Mouse (Mus musculus): ENCODE measurements around the gene Akt1s1. TPM values are rescaled to one million over a fixed set of nuclear protein-coding genes. Genes with fewer than 3 reads are reported as not detected.
A peak's percentile ranks its signal among the peaks of the same experiment; 100 is the strongest.

The Akt1s1 gene
- polyA plus RNA-seq, 1 experiment from 2014 or later = 89.4 TPM

DNA sequence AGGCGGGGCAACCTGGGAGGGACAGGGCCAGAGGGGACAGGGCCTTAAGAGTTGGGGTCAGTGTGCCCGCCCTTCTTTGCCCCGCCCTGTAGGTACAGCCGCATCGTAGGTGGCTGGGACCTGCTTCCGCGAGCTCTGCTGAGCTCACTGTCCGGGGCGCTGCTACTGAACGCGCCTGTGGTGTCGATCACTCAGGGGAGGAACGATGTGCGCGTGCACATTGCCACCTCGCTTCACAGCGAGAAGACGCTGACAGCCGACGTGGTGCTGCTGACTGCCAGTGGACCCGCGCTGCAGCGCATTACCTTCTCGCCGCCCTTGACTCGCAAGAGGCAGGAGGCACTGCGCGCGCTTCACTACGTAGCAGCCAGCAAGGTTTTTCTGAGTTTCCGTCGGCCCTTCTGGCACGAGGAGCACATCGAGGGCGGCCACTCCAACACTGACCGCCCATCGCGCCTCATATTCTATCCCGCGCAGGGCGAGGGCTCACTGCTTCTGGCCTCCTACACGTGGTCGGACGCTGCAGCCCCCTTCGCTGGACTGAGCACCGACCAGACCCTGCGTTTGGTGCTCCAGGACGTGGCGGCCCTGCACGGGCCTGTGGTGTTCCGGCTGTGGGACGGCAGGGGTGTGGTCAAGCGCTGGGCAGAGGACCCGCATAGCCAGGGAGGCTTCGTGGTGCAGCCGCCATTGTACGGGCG is 9.2 kb upstream of the Akt1s1 start:
- H3K27me3 ChIP-seq (replicated peaks; ENCODE audit: insufficient read depth, low read length) = 0 out of 2 replicates have a peak, but pooled peaks cover 3% of the 10 kb centered on the region
- no peaks in the 10 kb centered on the region for H3K9me3 ChIP-seq (ENCODE audit: low read length)
- peak overlapping the region; percentile 9; the same call in 1 of the 2 replicates for H3K9ac ChIP-seq (replicated peaks; ENCODE audit: low read depth)
- H3K4me1 ChIP-seq (ENCODE audit: insufficient read depth, low read depth, low read length) = peaks cover 15% of the 10 kb centered on the region; the same call in 1 of the 2 replicates
- ATAC-seq (peak; percentile 46), DNase-seq (ENCODE audit: low spot score) (peak; percentile 41)
- H3K36me3 ChIP-seq (ENCODE audit: insufficient read depth, low read length) = peaks cover 28% of the 10 kb centered on the region; the same call in 1 of the 2 replicates
- TF ChIP-seq EP300 (IDR thresholded peaks at IDR 0.05) (no peak), CTCF (IDR thresholded peaks at IDR 0.05) (no peak)
- H3K27ac ChIP-seq (ENCODE audit: low read length) = no peak overlapping the region
- 3% methylated on average over 46 of the region's 58 CpGs for WGBS
- peak overlapping the region; percentile 16; the same call in 1 of the 2 replicates for H3K4me3 ChIP-seq (ENCODE audit: low read depth, low read length)
- H3K4me2 ChIP-seq (replicated peaks; ENCODE audit: low read depth, low read length) = peak overlapping the region; percentile 58

DNA sequence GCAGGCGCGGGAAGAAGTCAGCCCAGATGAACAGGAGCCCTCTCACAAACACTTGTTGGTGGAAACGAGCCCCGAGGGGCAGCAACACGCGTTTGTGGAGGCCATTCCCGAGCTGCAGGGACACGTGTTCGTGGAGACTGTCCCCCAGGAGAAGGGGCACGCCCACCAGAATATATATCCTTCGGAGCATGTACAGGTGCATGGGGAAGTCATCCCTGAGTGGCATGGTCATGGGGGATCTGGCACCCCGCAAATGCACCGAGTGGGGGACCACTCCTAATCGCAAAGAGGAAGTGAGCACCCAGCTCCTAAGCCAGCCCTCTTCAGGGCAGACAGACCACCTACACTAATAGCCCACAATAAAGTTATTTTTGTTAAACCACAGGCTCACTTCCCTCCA is 8.4 kb upstream of the Akt1s1 start:
- Histone ChIP-seq H3K4me2 (replicated peaks; ENCODE audit: low read depth, low read length) (no peak overlapping the region; the same call in 1 of the 2 replicates), H3K36me3 (ENCODE audit: insufficient read depth, low read length) (peaks cover 36% of the 10 kb centered on the region), H3K9me3 (ENCODE audit: low read length) (no peaks in the 10 kb centered on the region), H3K9ac (replicated peaks; ENCODE audit: low read depth) (no peak overlapping the region), H3K27me3 (replicated peaks; ENCODE audit: insufficient read depth, low read length) (0 out of 2 replicates have a peak, but pooled peaks cover 3% of the 10 kb centered on the region), H3K27ac (ENCODE audit: low read length) (no peak overlapping the region), H3K4me1 (ENCODE audit: insufficient read depth, low read depth, low read length) (peaks cover 15% of the 10 kb centered on the region; the same call in 1 of the 2 replicates), H3K4me3 (ENCODE audit: low read depth, low read length) (no peak overlapping the region)
- DNase-seq (ENCODE audit: low spot score) (no peak), ATAC-seq (no peak)
- no peak for TF ChIP-seq EP300 (IDR thresholded peaks at IDR 0.05)
- no peak for TF ChIP-seq CTCF (IDR thresholded peaks at IDR 0.05)
- 60% methylated on average over 14 of the region's 14 CpGs for WGBS

DNA sequence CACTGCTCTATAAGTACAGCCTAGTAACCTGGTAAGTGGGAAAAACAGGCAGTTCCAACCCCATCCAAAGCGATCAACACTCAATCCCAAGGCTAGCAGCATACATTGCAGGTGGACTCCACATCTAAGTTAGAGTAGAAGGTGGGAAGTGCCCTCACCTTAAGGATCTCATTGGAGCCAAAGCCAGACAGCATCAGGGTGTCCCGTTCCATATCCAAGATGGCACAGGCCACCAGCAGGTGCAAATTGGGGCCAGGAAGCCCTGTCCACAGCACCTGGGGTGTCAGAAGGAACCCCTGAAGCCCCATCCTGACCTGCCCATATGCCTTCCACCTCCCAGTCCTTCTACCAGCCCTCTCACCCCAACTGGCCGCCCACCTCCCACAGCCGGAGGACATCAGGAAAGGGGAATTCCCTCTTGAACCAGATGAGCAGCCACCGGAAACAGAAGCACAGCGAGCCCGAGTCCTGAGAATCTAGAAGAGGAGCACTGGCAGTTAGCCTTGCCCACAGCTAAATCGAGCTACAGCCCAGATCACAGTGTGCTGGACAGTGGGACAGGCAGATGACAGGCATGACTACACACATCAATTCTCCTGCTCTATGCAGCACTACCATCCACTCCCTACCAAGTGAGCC is 6.8 kb upstream of the Akt1s1 start:
- 84% methylated on average over 8 of the region's 8 CpGs for WGBS
- DNase-seq (ENCODE audit: low spot score) (no peak), ATAC-seq (no peak)
- Histone ChIP-seq H3K9ac (replicated peaks; ENCODE audit: low read depth) (no peak overlapping the region), H3K27me3 (replicated peaks; ENCODE audit: insufficient read depth, low read length) (0 out of 2 replicates have a peak, but pooled peaks cover 3% of the 10 kb centered on the region), H3K4me3 (ENCODE audit: low read depth, low read length) (no peak overlapping the region), H3K27ac (ENCODE audit: low read length) (no peak overlapping the region), H3K4me2 (replicated peaks; ENCODE audit: low read depth, low read length) (no peak overlapping the region), H3K36me3 (ENCODE audit: insufficient read depth, low read length) (peaks cover 49% of the 10 kb centered on the region), H3K4me1 (ENCODE audit: insufficient read depth, low read depth, low read length) (peaks cover 11% of the 10 kb centered on the region; the same call in 1 of the 2 replicates), H3K9me3 (ENCODE audit: low read length) (no peaks in the 10 kb centered on the region)
- TF ChIP-seq CTCF (IDR thresholded peaks at IDR 0.05) (no peak), EP300 (IDR thresholded peaks at IDR 0.05) (no peak)

DNA sequence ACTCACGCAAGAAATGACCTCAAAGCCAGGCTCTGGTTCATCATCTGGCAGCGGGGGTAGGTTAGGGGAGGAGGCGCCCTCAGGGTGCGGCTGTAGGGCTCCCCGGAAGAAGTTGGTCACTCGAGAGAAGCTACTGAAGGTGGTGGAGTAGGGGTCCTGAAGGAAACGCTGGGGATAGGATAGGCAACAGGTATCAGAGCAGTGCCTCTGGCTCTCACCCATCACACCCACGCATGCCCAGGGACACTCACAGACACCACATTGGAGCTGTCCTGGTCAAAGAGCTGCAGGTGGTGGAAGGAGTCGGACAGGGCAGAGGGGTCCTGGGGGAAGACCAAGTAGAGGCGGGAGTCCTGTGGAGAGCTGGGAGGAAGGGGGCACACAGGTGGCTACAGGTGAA is 3.8 kb upstream of the Akt1s1 start:
- Histone ChIP-seq H3K9ac (replicated peaks; ENCODE audit: low read depth) (no peak overlapping the region), H3K27ac (ENCODE audit: low read length) (no peak overlapping the region), H3K4me3 (ENCODE audit: low read depth, low read length) (no peak overlapping the region), H3K4me2 (replicated peaks; ENCODE audit: low read depth, low read length) (no peak overlapping the region), H3K9me3 (ENCODE audit: low read length) (no peaks in the 10 kb centered on the region), H3K4me1 (ENCODE audit: insufficient read depth, low read depth, low read length) (peaks cover 12% of the 10 kb centered on the region; the same call in 1 of the 2 replicates), H3K27me3 (replicated peaks; ENCODE audit: insufficient read depth, low read length) (0 out of 2 replicates have a peak, but pooled peaks cover 3% of the 10 kb centered on the region), H3K36me3 (ENCODE audit: insufficient read depth, low read length) (peaks cover 49% of the 10 kb centered on the region)
- DNase-seq (ENCODE audit: low spot score) (no peak), ATAC-seq (no peak)
- TF ChIP-seq EP300 (IDR thresholded peaks at IDR 0.05) (no peak), CTCF (IDR thresholded peaks at IDR 0.05) (no peak)
- 96% methylated on average over 10 of the region's 10 CpGs for WGBS

DNA sequence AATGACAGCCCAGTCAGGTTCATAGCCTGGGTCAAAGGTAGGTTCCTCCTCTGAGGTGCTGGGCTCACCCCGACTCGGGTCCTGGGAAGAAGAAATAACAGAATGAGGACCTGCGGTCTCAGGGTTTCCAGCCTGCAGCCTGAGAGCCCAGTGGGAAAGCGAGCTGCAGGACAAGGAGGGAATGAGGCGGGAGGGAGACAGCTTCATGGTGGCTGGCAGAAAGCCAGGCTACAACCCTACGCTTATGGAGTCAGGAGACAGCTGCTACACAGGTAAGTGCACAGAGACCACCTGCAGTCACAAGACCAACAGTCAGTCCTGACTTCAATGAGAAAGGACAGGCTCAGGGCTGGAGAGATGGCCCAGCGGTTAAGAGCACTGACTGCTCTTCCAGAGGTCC is 2.0 kb upstream of the Akt1s1 start:
- H3K9ac ChIP-seq (replicated peaks; ENCODE audit: low read depth) = no peak overlapping the region
- H3K9me3 ChIP-seq (ENCODE audit: low read length) = no peaks in the 10 kb centered on the region
- no peak overlapping the region for H3K4me3 ChIP-seq (ENCODE audit: low read depth, low read length)
- TF ChIP-seq CTCF (IDR thresholded peaks at IDR 0.05) = no peak
- no peak for TF ChIP-seq EP300 (IDR thresholded peaks at IDR 0.05)
- ATAC-seq (no peak), DNase-seq (ENCODE audit: low spot score) (no peak)
- peaks cover 14% of the 10 kb centered on the region; the same call in 1 of the 2 replicates for H3K4me1 ChIP-seq (ENCODE audit: insufficient read depth, low read depth, low read length)
- no peaks in the 10 kb centered on the region for H3K27me3 ChIP-seq (replicated peaks; ENCODE audit: insufficient read depth, low read length)
- H3K36me3 ChIP-seq (ENCODE audit: insufficient read depth, low read length) = peaks cover 44% of the 10 kb centered on the region
- H3K4me2 ChIP-seq (replicated peaks; ENCODE audit: low read depth, low read length) = no peak overlapping the region
- 90% methylated on average over 7 of the region's 7 CpGs for WGBS
- H3K27ac ChIP-seq (ENCODE audit: low read length) = no peak overlapping the region

DNA sequence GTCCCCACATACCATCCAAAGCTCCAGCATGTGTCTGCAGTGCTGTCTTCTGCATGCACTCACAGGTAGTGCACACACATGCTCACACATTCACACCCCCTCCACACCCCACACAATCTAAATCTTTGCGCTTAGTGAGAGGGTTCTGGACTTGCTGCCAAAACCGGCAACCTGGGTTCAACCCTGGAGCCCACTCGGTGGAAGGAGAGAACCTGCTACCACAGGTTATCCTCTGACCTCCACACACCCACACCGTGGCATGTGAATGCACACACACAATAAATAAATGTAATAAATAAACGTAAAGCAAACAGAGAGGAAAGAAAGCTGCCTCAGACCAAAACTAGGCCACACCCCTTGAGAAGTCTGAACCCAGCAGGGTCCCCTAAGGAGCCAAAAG is 1.0 kb upstream of the Akt1s1 start:
- Histone ChIP-seq H3K36me3 (ENCODE audit: insufficient read depth, low read length) (peaks cover 34% of the 10 kb centered on the region), H3K27me3 (replicated peaks; ENCODE audit: insufficient read depth, low read length) (no peaks in the 10 kb centered on the region), H3K9ac (replicated peaks; ENCODE audit: low read depth) (peak overlapping the region; percentile 41), H3K4me3 (ENCODE audit: low read depth, low read length) (peak overlapping the region; percentile 82), H3K4me2 (replicated peaks; ENCODE audit: low read depth, low read length) (peak overlapping the region; percentile 60), H3K4me1 (ENCODE audit: insufficient read depth, low read depth, low read length) (peaks cover 14% of the 10 kb centered on the region; the same call in 1 of the 2 replicates), H3K27ac (ENCODE audit: low read length) (0 out of 2 replicates have a peak overlapping the region, but pooled peaks have one; percentile 91), H3K9me3 (ENCODE audit: low read length) (no peaks in the 10 kb centered on the region)
- ATAC-seq (no peak), DNase-seq (ENCODE audit: low spot score) (no peak)
- TF ChIP-seq CTCF (IDR thresholded peaks at IDR 0.05) (no peak), EP300 (IDR thresholded peaks at IDR 0.05) (no peak)
- WGBS = 67% methylated on average over 5 of the region's 5 CpGs

Measured in lung, postnatal 0 days (tissue).